Mouse (Mus musculus) liver, adult 2 months (tissue): ENCODE measurements around the gene Pjvk. TPM values are rescaled to one million over a fixed set of nuclear protein-coding genes. Genes with fewer than 3 reads are reported as not detected.

Source experiments
- DNase-seq: peaks from one replicate; pipeline ENCODE4 v3.0.0-alpha.2; 2011; ENCODE audit warnings: low read depth, low spot score; ENCODE audit errors: extremely low read depth
- H3K27ac ChIP-seq: fragments of 200-500 bp; replicated peaks from 2 replicates; pipeline ENCODE4 v1.5.1; 2012; ENCODE audit warnings: low read depth, mild to moderate bottlenecking, control low read depth, inconsistent platforms, low read length; ENCODE audit not compliant: insufficient read depth
- H3K27me3 ChIP-seq: fragments of 200-500 bp; 2 replicates; pipeline ENCODE4 v1.6.1; 2012; ENCODE audit warnings: mild to moderate bottlenecking, moderate library complexity, low read length, inconsistent platforms; ENCODE audit not compliant: control insufficient read depth, insufficient read depth
- H3K36me3 ChIP-seq: fragments of 200-500 bp; 2 replicates; pipeline ENCODE4 v1.6.1; 2012; ENCODE audit warnings: low read length, inconsistent platforms; ENCODE audit not compliant: control insufficient read depth, insufficient read depth
- H3K4me1 ChIP-seq: fragments of 200-500 bp; 2 replicates; pipeline ENCODE4 v1.6.1; 2011; ENCODE audit warnings: low read length; ENCODE audit not compliant: control insufficient read depth, insufficient read depth
- H3K4me3 ChIP-seq: fragments of 200-500 bp; 2 replicates; pipeline ENCODE4 v1.5.1; 2011; ENCODE audit warnings: low read depth, mild to moderate bottlenecking, control low read depth, low read length, moderate library complexity; ENCODE audit not compliant: insufficient read depth
- H3K79me2 ChIP-seq: fragments of 200-500 bp; 2 replicates; pipeline ENCODE4 v1.6.1; 2012; ENCODE audit warnings: inconsistent platforms, mild to moderate bottlenecking, low read length, moderate library complexity; ENCODE audit not compliant: control insufficient read depth, insufficient read depth
- H3K9ac ChIP-seq: fragments of 200-500 bp; 2 replicates; pipeline ENCODE4 v1.6.1; 2012; ENCODE audit warnings: low read depth, mild to moderate bottlenecking, control low read depth, inconsistent platforms, low read length
- CTCF ChIP-seq: fragments of 200-500 bp; IDR thresholded peaks from 2 replicates; pipeline ENCODE4 v1.5.1; 2011; ENCODE audit warnings: low read depth, low read length, control low read depth
- POLR2A ChIP-seq: fragments of 200-500 bp; IDR thresholded peaks from 2 replicates; pipeline ENCODE4 v1.6.1; 2011; ENCODE audit warnings: low read length, control low read depth; ENCODE audit not compliant: insufficient read depth; ENCODE audit errors: extremely low read depth
- WGBS: fragments of 180-500 bp; shearing (Covaris S2); methylation state at CpG from one replicate; pipeline ENCODE4 v1.1.7; 2018; 5-methylcytosine and 5-hydroxymethylcytosine counted together
- polyA plus RNA-seq: library from polyadenylated mRNA; depleted of rRNA; stranded (reverse); fragments of >200 nt; gene quantifications from 2 replicates; pipeline ENCODE4 v1.2.3, GENCODE M21; 2012; rRNA removed
- total RNA-seq: library from RNA; depleted of rRNA; stranded (reverse); fragments of >200 nt; gene quantifications from 2 replicates; pipeline ENCODE4 v1.2.3, GENCODE M21; 2014; rRNA removed

The Pjvk gene
- total RNA-seq (not detected in 2 replicates), polyA plus RNA-seq (not detected in 2 replicates)

GRCm38 (mm10) chr2:76647883-76648570, at the start of gene Pjvk, which contains the start of gene Prkra:
Pjvk (plus strand) TSS chr2:76648476.
Prkra (minus strand) TSS chr2:76648015.
- peaks cover 5% of the 10 kb centered on the region; the same call in 1 of the 2 replicates for H3K4me1 ChIP-seq
- peak within 1 kb of the TSS; percentile 38 for H3K27ac ChIP-seq
- peak within 1 kb of the TSS; percentile 81 for H3K4me3 ChIP-seq
- H3K27me3 ChIP-seq: no peaks in the 10 kb centered on the region
- peak; percentile 97 for DNase-seq
- 0 out of 2 replicates have a peak, but pooled peaks cover 8% of the 10 kb centered on the region for H3K79me2 ChIP-seq
- H3K9ac ChIP-seq: peak within 1 kb of the TSS; percentile 75
- H3K36me3 ChIP-seq: peaks cover 4% of the 10 kb centered on the region; the same call in 1 of the 2 replicates
- under 1% methylated on average over 40 of the region's 42 CpGs for WGBS
- 0 out of 2 replicates have a peak, but pooled peaks have one; percentile 31 for TF ChIP-seq POLR2A
- no peak for TF ChIP-seq CTCF

DNA sequence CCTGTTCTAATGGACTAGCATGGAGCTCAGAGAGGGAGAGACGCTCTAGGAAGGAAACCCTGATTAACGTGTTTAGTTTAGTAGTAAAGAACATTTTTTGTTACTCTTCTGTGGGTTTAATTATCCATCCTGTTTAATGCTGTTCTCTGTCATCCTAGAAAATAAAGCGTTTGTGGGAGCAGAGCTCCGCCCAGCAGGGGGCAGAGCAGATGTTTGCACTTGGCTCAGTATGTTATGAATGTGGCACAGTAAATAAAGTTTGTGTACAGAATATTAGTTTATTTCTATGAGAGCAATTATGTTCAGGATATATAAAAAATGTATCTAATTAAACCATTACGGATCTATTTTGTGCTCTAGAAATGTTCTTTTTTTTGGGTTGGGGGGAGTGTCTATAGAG, 49.1 kb upstream of the Pjvk start:
- Histone ChIP-seq H3K4me3 (no peak overlapping the region), H3K27me3 (no peaks in the 10 kb centered on the region), H3K79me2 (no peaks in the 10 kb centered on the region), H3K9ac (no peak overlapping the region), H3K27ac (no peak overlapping the region), H3K4me1 (no peaks in the 10 kb centered on the region), H3K36me3 (no peaks in the 10 kb centered on the region)
- 80% methylated on average over 5 of the region's 5 CpGs for WGBS
- no peak for DNase-seq
- peak; percentile 45 for TF ChIP-seq CTCF
- no peak for TF ChIP-seq POLR2A

DNA sequence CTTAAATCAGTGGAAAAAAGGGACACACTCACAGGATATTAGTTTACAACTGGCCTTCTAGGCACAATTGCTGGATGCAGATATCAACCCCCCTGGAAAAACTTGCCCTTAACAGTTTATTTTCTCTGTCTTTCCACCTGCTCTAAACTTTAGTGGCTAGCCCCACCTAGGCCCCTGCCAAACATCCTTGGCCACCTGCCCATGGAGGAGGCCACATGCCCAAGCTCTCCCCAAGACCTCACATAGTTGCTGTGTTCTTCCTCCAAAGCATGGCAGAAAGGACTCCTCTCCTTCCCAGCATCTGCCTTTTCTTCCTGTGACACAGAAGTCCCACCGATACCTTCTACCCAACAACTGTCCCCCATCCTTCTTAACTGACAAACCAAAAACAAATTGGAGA, 46.0 kb upstream of the Pjvk start:
- no peaks in the 10 kb centered on the region for H3K27me3 ChIP-seq

DNA sequence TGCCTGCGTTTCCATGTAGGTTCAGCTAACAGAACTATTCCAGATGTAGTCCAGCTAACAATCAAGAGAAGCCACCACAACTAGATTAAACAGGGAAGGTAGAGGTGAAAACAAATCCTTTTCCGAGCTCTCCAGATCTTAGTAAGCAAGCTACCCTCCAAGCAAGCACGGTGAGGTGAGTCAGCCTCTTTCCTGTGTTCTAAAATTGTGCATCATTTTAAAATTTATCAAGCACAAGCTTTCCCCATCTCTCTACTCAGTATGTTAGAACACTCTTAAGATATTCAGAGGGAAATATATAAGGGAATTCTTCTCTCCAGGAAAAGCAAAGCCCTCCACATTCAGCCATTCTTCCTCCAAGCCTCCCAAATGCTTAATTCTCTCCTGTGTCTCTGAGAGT, 41.6 kb upstream of the Pjvk start:
- no peaks in the 10 kb centered on the region for H3K79me2 ChIP-seq
- no peak for DNase-seq
- no peak overlapping the region for H3K9ac ChIP-seq
- H3K27ac ChIP-seq: no peak overlapping the region
- no peaks in the 10 kb centered on the region for H3K36me3 ChIP-seq
- no peaks in the 10 kb centered on the region for H3K27me3 ChIP-seq
- no peak for TF ChIP-seq POLR2A
- TF ChIP-seq CTCF: no peak
- 90% methylated on average over 3 of the region's 3 CpGs for WGBS
- no peak overlapping the region for H3K4me3 ChIP-seq
- H3K4me1 ChIP-seq: no peaks in the 10 kb centered on the region

More for the DNA sequence above, 46.0 kb upstream of the Pjvk start:
- no peak overlapping the region for H3K27ac ChIP-seq
- DNase-seq: no peak
- H3K36me3 ChIP-seq: no peaks in the 10 kb centered on the region
- TF ChIP-seq CTCF (no peak), POLR2A (no peak)
- no peaks in the 10 kb centered on the region for H3K4me1 ChIP-seq
- H3K79me2 ChIP-seq: no peaks in the 10 kb centered on the region
- no peak overlapping the region for H3K4me3 ChIP-seq
- H3K9ac ChIP-seq: no peak overlapping the region
- 96% methylated on average over 1 of the region's 1 CpGs for WGBS

DNA sequence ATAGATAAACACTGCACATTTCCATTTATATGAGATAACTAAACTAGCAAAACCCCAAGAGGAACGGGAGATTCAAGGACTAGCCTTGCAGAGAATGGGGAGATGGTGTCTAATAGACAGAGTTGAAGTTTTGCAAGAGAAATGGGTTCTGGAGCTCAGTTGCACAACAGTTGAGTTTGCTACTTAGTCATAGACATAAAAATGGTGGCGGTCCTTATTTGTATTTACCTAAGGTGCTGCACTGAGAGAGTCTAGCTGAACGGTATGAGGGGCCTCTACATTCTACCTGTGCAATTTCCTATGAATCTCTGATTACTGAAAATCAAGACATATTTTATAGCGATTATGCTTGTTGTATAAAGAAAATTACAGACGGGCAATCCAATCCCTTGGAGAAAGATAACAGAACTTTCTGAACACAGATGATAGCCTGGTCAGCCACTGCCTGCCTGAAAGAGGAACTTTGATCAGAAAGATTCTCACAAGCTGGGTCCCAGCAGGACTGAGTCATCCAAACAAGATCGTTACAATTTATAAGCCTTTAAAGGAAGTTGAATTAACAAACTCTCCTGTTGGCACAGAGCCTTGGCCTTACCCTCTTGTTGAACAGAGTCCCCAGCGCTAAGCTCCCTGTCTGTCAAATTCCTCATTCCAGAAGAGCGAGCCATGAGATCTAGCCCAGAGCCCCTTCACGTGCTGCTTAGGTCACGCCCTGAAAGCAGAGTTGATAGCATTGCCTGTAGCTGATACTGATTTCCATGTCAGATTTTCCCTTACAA, 37.8 kb upstream of the Pjvk start:
- H3K27me3 ChIP-seq: no peaks in the 10 kb centered on the region
- no peak overlapping the region for H3K27ac ChIP-seq
- H3K79me2 ChIP-seq: no peaks in the 10 kb centered on the region
- no peaks in the 10 kb centered on the region for H3K4me1 ChIP-seq
- no peaks in the 10 kb centered on the region for H3K36me3 ChIP-seq
- 79% methylated on average over 10 of the region's 10 CpGs for whole genome bisulfite sequencing
- no peak overlapping the region for H3K9ac ChIP-seq
- DNase-seq: peak; percentile 18
- no peak for TF ChIP-seq POLR2A
- no peak for TF ChIP-seq CTCF
- no peak overlapping the region for H3K4me3 ChIP-seq
